Mouse (Mus musculus) left cerebral cortex, adult 9 months (tissue): ENCODE results near the gene Zfp84.
A peak's percentile ranks its signal among the peaks of the same experiment; 100 is the strongest.
"Not testable (repeated sequence)": the region's sequence is repeated elsewhere in the genome, so short reads cannot be mapped to it uniquely, and the experiment has no call there.

ENCODE experiments used
- DNase-seq, 2 experiments: peaks; one replicate each; pipeline ENCODE4 v3.0.0; 2022; ENCODE audit warnings: low spot score in 2 of 2

Gene Zfp84

DNA sequence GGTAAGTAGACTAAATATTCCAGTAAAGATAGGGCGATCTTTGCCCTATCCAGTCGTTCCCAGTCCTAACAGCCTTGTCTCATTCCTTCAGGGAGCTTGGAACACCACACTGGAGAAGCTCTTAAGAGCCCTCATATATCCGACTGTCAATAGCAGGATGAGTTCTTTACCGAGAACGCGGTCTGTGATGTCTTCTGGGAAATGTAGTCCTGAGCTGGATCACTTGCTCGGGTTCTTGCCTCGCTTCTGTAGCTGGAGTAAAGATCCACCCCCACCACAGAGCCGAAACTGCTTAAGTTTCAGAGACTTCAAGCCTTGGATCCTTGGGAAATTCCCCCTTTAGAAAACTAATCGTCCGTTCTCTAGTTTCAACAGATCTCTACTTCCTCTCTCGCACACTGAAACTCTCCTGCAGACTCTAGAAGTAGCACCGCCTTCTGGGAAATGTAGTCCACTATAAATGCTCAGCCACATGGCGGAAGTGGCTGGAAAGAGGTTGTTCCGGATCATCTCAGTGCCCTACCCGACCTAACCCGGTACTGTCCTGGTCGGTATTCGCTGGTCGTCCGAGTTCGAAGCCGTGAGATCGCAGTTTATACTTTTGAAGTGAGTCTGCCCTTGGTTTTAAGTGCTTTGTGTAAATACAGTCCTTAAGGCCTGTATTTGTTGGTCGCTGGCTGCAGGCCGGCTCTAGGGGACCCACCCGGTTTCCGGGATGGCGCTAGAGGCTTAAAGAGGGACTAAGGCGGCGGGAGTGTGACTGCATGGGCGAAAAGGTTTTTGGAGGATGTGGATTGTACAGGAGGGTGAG, at the start of gene Zfp84:
Gene Zfp84, plus strand, starts transcription at position 463 of the 811 bp plus-strand sequence.
- peak; percentile 90 to 94 for DNase-seq

DNA sequence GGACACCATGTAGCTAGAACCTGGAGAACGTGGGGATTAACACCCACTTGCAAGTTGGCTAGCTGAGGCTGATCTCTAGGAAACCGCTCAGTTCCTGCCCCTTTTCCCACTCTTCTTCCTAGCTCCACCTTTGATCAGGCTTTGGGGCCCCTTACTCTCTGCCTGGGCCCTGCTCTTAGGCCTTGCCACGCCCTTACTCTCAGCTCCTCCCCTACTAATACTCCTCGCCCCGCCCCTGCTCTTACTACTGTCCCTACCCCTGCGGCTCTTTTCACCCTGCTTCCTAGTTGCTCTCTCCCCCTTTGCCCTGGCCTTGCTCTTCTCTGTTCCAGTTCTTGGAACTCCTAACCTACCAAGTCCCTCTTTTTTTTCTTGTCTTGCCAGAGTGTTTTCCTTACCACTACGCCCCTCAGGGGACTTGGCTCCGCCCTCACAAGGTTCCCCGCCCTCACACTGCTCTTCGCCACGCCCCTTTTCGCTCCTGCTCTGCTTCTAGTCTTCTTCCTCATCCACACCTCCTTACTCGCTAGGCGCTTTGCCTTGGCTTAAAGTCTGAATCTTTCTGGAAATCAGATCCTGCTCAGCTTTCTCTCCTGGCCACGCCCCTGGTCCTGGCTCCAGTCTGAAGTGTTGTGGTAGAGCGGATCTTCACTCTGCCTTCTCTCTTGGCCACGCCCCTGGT, 42.8 kb upstream of the Zfp84 start:
- DNase-seq, result not testable (repeated sequence)

DNA sequence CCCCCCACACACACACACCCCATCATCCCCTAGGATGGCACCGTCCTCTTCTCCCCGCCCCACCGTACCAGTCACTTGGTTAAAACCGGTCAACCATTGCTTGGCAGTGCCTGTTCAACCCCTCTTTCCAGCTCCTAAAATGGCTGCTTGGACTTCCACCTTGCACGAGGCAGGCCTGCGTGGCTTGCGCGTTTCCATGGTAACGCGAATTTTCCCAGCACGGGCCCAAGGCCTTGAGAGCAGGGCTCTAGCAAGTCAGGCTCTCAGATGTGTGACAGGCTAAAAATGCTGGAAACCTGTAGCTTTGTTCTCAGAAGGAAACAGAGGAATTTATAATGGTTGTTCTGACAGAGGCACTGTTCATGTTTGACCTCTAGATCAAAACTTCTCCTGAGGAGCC, 41.5 kb upstream of the Zfp84 start, which contains the start of gene Catsperg2:
Gene Catsperg2, minus strand, starts transcription at position 173 of the 400 bp plus-strand sequence.
- not testable (repeated sequence) for DNase-seq

DNA sequence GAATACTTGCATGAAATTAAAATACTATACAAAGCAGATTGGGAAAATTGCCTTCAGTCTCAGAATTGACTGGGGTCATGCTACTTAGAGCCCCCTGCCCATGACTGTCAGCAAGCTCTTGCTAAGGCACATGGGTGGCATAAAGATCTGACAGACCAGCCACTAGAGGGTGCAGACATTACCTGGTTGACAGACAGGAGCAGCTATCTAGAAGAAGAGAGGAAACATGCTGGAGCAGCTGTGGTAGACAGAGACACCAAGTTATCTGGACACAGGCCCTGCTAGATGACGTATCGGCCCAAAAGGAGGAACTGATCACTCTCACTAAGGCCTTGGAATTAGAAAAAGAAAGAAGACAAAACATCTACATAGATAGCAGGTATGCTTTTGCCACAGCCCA, 40.3 kb upstream of the Zfp84 start:
- no peak for DNase-seq

DNA sequence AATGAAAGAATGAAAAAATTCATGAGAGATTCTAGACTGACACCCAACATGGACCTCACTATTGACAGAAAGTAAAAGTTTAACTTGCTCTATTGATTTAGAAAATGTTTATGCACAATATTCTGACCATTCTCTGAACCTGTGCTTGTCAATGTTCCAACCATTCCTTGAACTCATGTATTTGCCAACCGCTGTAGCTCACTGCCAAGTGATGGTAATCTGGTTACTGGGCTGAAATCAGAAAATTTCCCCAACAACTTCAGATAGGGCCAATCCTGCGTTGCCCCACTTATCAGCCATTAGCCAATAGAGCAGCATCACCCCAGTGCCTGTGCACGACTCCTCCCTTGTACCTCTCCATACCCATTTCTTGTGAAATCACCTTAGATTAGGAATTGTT, 26.1 kb upstream of the Zfp84 start:
- DNase-seq, result no peak

DNA sequence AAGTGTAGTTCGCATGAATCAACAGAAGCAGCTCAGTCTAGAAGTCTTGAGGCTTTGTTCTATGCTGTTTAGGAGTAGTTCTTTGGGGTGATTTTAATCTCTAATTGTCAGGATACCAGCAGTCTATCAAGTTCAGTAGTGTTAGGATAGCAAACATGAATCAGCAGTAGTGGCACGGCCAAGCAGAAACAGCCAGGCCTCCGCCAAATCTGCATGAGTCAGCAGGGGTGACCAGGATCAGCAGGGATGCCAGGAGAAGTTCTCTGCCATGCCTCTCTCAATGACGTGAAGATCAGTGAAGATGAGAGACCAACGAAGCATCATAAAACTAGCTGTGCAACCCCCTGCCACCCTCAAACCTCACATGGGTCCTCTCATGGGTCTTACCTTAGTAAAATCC, 7.9 kb upstream of the Zfp84 start:
- DNase-seq, result no peak

DNA sequence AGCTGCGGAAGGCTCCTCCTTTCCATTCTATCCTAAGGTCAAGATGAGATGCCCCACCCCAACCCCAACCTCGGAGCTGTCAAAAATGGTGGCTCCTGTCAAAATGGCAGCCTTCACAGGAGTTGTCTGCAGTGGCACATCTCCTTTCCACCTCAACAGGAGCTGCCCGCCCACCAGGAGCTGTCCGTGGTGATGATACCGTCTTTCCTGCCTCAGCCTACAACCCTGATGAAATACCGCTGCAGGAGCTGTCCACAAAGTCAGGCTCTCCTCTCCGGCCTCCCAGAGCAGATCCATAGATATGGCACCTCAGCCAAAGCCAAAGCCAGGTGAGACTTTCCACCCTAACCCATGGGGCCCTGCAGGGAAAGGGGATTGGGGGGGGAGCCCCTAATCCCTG, 3.6 kb upstream of the Zfp84 start:
- no peak for DNase-seq

DNA sequence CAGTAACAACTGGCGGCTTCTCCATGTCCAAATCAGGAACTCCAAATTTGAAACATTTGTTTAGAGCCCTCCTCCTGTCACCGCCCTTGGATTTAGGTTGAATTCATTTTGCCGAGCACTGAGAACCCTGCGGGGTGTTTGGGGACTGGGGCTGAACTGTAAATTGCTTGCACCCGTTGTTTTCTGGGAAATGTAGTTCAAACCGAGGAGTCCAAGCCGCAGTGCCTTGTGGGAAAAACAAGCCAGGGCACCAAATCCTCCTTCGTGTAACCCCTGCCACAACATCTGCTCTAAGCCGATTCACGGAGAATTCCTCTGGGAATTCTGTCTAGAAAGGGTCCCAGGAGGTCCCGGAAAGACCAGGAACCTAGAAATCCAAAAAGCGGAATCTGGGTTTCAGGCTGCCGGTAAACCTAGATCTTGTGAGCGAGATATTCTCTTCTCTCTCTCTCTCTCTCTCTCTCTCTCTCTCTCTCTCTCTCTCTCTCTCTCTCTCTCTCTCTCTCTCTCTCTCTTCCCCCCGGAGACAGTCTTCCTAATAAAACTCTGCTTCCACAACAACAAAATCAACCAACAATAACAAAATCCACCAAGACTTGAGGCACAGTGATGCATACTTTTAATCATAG, 1.2 kb upstream of the Zfp84 start:
- DNase-seq, result peak; percentile 72 to 86

DNA sequence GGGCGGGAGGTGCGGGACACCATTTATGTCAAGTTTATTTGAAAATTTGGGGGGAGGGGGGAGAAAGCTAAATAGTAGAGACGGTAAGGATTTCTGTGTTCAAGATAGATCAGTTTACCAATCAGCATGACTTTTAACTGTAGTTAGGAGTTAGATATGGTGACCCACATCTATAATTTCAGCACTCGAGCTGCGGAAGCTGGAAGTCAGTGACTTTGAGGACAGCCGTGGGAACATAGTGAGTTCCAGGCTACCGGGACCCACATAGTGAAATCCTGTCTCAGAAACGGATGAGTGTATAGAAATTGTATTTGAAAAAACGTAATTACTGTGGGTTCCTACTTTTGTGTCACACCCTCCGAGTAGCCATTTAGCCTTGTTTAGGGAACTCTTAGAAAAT, 628 bp downstream of the Zfp84 start:
- DNase-seq, result no peak

DNA sequence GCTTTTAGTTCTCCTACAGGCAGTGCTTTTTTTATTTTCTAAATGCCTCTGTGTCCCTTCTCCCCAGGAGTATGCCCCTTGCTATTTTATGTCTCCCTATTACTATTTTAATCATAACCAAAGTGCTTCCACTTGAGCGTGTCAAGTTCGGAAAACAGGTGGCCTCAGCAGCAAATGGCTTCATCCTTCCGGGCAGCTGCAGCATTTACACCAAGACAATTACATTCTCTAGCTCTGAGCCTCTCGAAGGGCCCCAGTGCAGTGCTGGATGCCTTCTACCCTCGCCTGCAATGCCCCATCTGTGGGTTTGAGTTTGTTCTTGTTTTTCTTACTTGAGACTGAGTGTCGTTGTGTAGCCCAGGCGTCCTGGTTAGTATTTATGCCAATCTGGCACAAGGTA, 5.2 kb downstream of the Zfp84 start:
- no peak for DNase-seq

DNA sequence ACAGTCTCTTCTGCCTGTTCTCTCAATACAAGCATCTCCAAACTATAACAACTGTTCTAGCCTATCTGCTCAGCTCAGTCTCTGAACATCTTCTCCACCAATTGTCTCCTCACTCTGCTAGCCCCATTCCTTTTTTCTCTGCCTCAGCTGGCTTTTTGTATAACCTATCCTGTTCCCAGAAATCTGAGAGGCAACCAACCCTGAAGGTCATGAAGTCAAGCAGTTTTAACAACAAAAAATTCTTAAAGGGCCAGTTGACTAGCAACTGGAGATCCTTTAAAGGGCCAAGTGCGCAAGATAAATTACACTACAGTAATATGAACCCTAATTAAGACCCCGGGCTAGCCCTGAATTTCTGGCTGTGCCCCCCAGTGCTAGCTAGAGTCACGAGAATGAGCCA, 6.0 kb downstream of the Zfp84 start:
- DNase-seq, result no peak

DNA sequence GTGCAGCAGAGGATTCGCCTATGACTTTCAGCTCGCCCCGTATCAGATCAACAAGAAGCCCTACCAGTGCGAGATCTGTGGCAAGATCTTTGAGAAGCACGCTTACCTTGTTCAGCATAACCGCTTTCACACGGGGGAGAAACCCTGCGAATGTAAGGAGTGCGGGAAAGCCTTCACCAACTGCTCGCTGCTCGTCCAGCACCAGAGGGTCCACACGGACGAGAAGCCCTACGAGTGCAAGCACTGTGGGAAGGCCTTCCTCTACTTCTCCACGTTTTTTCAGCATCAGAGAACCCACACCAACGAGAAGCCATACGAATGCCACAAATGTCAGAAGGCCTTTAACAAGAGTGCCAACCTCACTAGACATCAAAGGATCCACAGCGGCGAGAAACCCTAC, 8.2 kb downstream of the Zfp84 start:
- DNase-seq, result no peak

DNA sequence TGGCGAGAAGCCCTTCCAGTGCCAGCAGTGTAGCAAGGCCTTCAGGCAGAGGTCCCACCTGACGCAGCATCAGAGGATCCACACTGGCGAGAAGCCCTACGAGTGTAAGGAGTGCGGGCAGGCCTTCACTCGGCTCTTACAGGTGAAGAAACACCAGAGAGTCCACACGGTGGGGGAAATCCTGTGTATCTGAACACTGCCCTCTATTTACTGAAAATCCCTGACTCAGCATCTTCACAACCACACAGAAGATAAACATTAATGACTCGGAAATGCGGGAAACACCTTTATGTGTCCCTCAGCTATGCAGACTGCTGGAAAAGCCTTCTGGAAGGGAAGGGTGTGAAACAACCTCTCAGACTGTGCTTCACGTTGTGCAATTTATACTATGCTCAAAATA, 9.0 kb downstream of the Zfp84 start:
- DNase-seq, result no peak

DNA sequence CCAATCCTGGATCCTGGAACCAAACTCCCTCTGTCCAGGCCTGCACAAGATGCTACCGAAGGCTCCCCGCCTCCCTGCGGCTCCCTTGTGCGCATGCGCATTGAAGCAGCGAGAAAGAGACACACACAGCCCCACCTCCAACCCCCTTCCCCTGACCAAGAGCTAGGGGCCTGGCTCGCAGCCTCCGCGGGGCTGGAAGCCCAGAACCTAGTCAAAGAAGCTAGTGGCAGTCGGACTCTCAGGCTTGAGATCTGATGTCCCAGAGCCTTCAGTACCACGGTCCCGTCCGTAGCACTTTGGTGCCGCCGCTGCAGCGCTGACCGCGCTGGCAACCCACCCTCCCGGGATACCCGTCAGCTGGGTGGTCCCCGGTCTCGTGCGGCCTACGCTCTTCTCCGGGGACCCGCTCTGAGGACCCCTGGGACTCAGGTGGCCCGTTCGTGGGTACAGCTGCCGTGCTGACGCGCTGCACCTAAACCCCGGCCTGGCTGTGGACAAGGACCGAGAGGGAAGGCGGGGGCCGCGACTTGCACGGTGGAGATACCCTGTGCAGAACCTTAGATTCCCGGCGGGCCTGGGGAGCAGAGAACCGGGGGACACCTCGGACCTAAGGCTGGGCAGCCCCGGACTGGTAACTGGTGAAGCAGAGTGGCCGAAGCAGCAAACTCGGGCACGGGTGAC, 15.7 kb downstream of the Zfp84 start, which contains the start of gene Zfp30:
Gene Zfp30, plus strand, starts transcription at position 128 of the 681 bp plus-strand sequence.
- peak; percentile 36 to 85 for DNase-seq

DNA sequence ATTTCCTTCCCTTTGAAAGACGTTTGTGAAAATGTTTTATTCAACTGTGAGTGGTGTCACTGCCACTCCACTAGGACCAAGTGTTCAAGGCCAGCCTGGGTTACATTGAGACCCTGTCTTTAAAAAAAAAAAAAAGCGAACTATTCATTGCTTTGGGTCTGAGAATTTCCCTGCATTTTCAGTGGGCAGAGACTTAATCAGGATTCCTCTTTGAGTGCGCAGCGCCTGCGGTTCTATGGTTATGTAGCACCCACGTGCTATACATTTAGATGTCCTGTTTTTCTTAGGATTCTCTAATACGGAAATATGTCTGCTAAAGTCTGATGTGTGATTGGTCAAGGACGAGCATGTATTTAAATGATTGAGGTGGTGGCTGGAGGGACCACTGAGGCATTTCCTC, 16.7 kb downstream of the Zfp84 start:
- DNase-seq, result no peak

DNA sequence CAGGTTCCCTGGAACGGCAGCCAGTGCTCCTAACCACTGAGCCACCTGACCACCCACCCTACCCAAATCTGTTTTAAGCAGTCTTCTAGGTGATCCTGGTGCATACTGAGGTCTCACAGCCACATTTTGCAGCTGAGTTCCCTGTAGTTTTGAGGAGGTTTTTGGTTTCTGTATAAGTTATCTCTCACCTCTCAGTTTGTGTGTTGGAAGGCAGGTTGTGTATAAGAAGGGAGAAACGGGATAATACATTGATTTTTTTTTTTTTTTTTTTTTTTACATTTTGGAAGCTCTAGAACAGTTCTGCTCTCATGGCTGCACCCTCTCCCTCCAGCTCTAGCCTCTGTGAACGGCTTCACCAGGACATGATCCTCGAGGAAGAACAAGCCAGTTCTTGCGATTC, 17.5 kb downstream of the Zfp84 start:
- DNase-seq, result no peak

DNA sequence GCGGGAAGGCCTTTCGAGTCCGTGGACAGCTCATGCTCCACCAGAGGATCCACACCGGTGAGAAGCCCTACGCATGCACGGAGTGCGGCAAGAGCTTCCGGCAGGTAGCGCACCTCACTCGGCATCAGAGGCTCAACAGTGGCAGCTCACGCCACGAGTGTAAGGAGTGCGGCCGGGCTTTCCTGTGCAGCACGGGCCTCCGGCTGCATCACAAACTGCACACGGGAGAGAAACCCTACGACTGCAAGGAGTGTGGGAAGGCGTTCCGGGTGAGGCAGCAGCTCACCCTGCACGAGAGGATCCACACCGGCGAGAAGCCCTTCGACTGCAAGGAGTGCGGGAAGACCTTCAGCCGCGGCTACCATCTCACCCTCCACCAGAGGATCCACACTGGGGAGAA, 24.6 kb downstream of the Zfp84 start:
- no peak for DNase-seq

DNA sequence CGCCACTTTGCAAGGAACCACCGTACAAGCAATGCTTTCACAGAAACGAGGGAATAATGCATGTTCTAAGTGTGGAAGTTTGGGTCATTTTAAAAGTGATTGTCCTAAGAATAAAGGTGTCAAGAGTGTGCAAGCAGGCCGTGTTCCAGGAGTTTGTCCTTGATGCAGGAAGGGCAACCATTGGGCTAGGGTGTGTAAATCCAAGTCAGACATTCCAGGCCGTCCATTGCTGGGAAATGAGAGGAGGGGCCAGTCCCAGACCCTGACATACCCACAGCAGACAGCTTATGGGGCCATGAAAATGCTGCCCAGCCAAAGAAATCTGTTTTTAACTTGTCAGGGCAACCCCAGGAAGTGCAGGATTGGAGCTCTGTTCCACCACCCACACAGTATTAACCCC, 38.7 kb downstream of the Zfp84 start:
- DNase-seq, result no peak

DNA sequence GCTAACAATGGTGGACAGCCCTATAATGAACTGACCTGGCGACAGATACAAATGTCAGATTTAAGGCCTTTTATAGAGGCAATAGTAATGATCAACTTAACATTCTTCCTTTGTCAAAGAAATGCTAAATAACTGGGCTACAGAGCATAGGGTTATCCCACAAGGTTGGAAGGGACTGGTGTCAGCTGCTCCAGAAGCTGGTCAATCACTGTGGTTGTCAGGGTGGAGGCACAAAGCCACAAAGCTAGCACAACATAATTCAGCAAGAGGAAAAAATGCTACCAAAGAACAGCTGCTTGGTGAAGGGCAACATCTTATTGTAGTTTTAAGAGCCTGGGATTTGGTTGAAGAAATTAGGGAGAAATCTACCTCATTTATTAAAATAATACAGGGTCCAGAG, 43.9 kb downstream of the Zfp84 start:
- no peak for DNase-seq

DNA sequence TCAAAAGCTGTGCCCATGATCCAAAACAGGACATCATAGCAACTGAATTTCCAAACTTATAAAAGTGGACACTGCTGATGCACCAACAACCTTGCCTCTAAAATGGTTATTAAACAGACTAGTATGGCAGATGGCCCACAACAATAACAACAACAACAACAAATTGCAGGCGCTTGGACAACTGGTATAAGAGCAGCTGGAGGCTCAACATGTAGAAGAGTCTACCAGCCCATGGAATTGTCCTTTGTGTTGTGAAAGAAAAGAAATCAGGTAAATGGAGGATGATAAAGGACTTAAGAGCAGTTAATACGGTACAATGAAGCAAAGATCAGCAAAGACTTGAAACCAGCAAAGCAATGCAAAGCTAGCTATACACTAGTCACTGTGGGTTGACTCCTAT, 46.0 kb downstream of the Zfp84 start:
- DNase-seq, result no peak

DNA sequence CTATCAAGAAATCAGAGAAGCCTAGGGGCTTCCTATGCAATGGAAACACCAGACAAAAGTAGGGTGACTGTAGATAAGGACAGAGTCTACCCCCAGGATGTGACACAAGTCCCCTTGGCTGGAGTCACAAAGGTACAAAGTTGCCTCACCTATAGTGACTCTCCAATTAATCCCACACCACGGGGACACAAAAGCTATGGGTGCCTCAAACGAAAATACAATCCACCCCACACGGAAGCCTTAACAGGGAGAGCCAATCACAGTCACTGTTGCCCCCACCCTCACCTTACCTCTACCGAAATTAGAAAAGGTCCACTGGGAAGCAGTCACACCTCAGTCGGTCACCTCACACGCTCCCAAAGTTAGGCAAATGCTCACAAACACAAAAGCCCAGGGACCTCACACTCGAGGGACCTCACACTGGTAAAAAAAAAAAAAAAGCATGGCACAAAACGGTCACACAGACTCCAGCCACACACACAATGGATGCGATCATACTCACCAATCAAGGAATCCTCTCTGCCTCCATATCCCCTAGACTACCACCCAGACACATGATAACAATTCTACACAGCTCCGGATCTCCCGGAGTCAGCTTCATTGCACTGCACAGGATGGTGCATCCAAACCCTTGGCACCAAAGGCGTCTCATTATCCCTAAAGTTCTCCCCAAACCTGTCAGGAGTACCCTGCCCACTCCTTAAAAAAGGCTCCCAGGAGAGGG, 46.9 kb downstream of the Zfp84 start:
- no peak for DNase-seq
